Mouse (Mus musculus): ENCODE results near the gene Ralgapa2. TPM values are rescaled to one million over a fixed set of nuclear protein-coding genes. Genes with fewer than 3 reads are reported as not detected.

Gene Ralgapa2
- total and polyA plus RNA-seq, 3 experiments: 5.6 to 10.3 (median 8.9) TPM

- Histone ChIP-seq H3K4me2 (ENCODE audit: insufficient read depth, low read depth, poor library complexity, severe bottlenecking) (no peak overlapping the region; the same call in 1 of the 2 replicates), H3K36me3 (replicated peaks in 1 of 2; ENCODE audit: control insufficient read depth in 1 of 2, insufficient read depth in 1 of 2, low read length in 1 of 2) (peaks cover 2 to 26% of the 10 kb centered on the region in 2 experiments), H3K4me1 (ENCODE audit: control insufficient read depth in 1 of 2, insufficient read depth in 2 of 2) (peaks cover 3 to 46% of the 10 kb centered on the region in 2 experiments), H3K27ac (ENCODE audit: insufficient read depth, low read depth) (no peak overlapping the region), H3K27me3 (replicated peaks) (no peaks in the 10 kb centered on the region), H3K9ac (ENCODE audit: insufficient read depth, low read depth) (no peak overlapping the region), H3K4me3 (replicated peaks in 1 of 3; ENCODE audit: low read depth in 2 of 3, low read length in 2 of 3, poor library complexity in 1 of 3) (no peak overlapping the region), H3K79me2 (replicated peaks; ENCODE audit: control insufficient read depth, extremely low read depth, insufficient read depth, poor library complexity, severe bottlenecking) (no peaks in the 10 kb centered on the region), H3K9me3 (replicated peaks; ENCODE audit: low read length) (no peaks in the 10 kb centered on the region)
- TF ChIP-seq ELF1 (IDR thresholded peaks at IDR 0.05; ENCODE audit: low read depth, low read length) (no peak), EP300 (IDR thresholded peaks at IDR 0.05; ENCODE audit: low read length) (peak; percentile 36; the same call in 1 of the 2 replicates), USF2 (conservative IDR thresholded peaks at IDR 0.05; ENCODE audit: low read depth, low read length) (no peak), TBP (conservative IDR thresholded peaks at IDR 0.05; ENCODE audit: low read depth, low read length) (no peak), JUN (IDR thresholded peaks at IDR 0.05; ENCODE audit: insufficient read depth, low read depth, low read length) (no peak), CHD2 (IDR thresholded peaks at IDR 0.05; ENCODE audit: low read length) (no peak)
- in situ Hi-C loops (cut with MboI; ENCODE audit: low pct_ligation_motif_present, low pct_unique_long_range_greater_than_20kb, low sequenced_read_pairs) (no loop called here), dilution Hi-C loops (cut with MboI; ENCODE audit: extremely low pct_ligation_motif_present, extremely low pct_unique_long_range_greater_than_20kb, low sequenced_read_pairs) (no loop called here)
- DNase-seq (ENCODE audit: extremely low read depth): no peak
Observed at GRCm38 (mm10) chr2:146322770-146323169, 189.4 kb downstream of the Ralgapa2 start.

- peaks cover 2 to 21% of the 10 kb centered on the region in 2 experiments for H3K36me3 ChIP-seq (replicated peaks in 1 of 2; ENCODE audit: control insufficient read depth in 1 of 2, insufficient read depth in 1 of 2, low read length in 1 of 2)
- no peak overlapping the region for H3K9ac ChIP-seq (ENCODE audit: insufficient read depth, low read depth)
- in situ Hi-C loops (cut with MboI; ENCODE audit: low pct_ligation_motif_present, low pct_unique_long_range_greater_than_20kb, low sequenced_read_pairs): no loop called here
- no peak overlapping the region for H3K27ac ChIP-seq (ENCODE audit: insufficient read depth, low read depth)
- no peaks in the 10 kb centered on the region for H3K27me3 ChIP-seq (replicated peaks)
- dilution Hi-C loops (cut with MboI; ENCODE audit: extremely low pct_ligation_motif_present, extremely low pct_unique_long_range_greater_than_20kb, low sequenced_read_pairs): no loop called here
- no peak for TF ChIP-seq IRF4 (IDR thresholded peaks at IDR 0.05; ENCODE audit: low read depth, low read length)
- H3K79me2 ChIP-seq (replicated peaks; ENCODE audit: control insufficient read depth, extremely low read depth, insufficient read depth, poor library complexity, severe bottlenecking): no peaks in the 10 kb centered on the region
- no peaks in the 10 kb centered on the region for H3K9me3 ChIP-seq (replicated peaks; ENCODE audit: low read length)
- DNase-seq (ENCODE audit: extremely low read depth): no peak
- no peak overlapping the region for H3K4me2 ChIP-seq (ENCODE audit: insufficient read depth, low read depth, poor library complexity, severe bottlenecking)
- H3K4me1 ChIP-seq (ENCODE audit: control insufficient read depth in 1 of 2, insufficient read depth in 2 of 2): peaks cover 3 to 46% of the 10 kb centered on the region in 2 experiments
- H3K4me3 ChIP-seq (replicated peaks in 1 of 3; ENCODE audit: low read depth in 2 of 3, low read length in 2 of 3, poor library complexity in 1 of 3): no peak overlapping the region
Observed at GRCm38 (mm10) chr2:146322019-146322418, 190.1 kb downstream of the Ralgapa2 start.

GRCm38 (mm10) chr2:146320666-146321065 lies 191.5 kb downstream of the Ralgapa2 start:
- in situ Hi-C loops (cut with MboI; ENCODE audit: low pct_ligation_motif_present, low pct_unique_long_range_greater_than_20kb, low sequenced_read_pairs) (no loop called here), dilution Hi-C loops (cut with MboI; ENCODE audit: extremely low pct_ligation_motif_present, extremely low pct_unique_long_range_greater_than_20kb, low sequenced_read_pairs) (no loop called here)
- TF ChIP-seq USF2 (conservative IDR thresholded peaks at IDR 0.05; ENCODE audit: low read depth, low read length) (no peak), RCOR1 (conservative IDR thresholded peaks at IDR 0.05; ENCODE audit: low read depth, low read length) (no peak), POLR2A (IDR thresholded peaks at IDR 0.05; ENCODE audit: low read depth, low read length) (no peak), UBTF (IDR thresholded peaks at IDR 0.05; ENCODE audit: low read depth, low read length) (no peak), GABPA (IDR thresholded peaks at IDR 0.05; ENCODE audit: insufficient replicate concordance, low read depth, low read length) (no peak), MAX (IDR thresholded peaks at IDR 0.05; ENCODE audit: low read length) (no peak), BHLHE40 (IDR thresholded peaks at IDR 0.05; ENCODE audit: low read depth, low read length) (no peak), MAFK (IDR thresholded peaks at IDR 0.05; ENCODE audit: insufficient replicate concordance, low read length) (no peak), ETS1 (conservative IDR thresholded peaks at IDR 0.05; ENCODE audit: low read depth, low read length) (no peak), POLR2AphosphoS2 (IDR thresholded peaks at IDR 0.05; ENCODE audit: low read depth, low read length) (no peak), RAD21 (IDR thresholded peaks at IDR 0.05; ENCODE audit: low read depth, low read length) (no peak), SIN3A (IDR thresholded peaks at IDR 0.05; ENCODE audit: low read length) (no peak), ZMIZ1 (IDR thresholded peaks at IDR 0.05; ENCODE audit: low read depth, low read length) (no peak), SMC3 (IDR thresholded peaks at IDR 0.05; ENCODE audit: low read depth, low read length) (no peak), JUN (IDR thresholded peaks at IDR 0.05; ENCODE audit: insufficient read depth, low read depth, low read length) (no peak), NRF1 (IDR thresholded peaks at IDR 0.05; ENCODE audit: low read depth, low read length) (no peak)
- peaks cover 2 to 24% of the 10 kb centered on the region in 2 experiments for H3K36me3 ChIP-seq (replicated peaks in 1 of 2; ENCODE audit: control insufficient read depth in 1 of 2, insufficient read depth in 1 of 2, low read length in 1 of 2)
- H3K4me2 ChIP-seq (ENCODE audit: insufficient read depth, low read depth, poor library complexity, severe bottlenecking): no peak overlapping the region
- no peak overlapping the region for H3K4me3 ChIP-seq (replicated peaks in 1 of 3; ENCODE audit: low read depth in 2 of 3, low read length in 2 of 3, poor library complexity in 1 of 3)
- H3K79me2 ChIP-seq (replicated peaks; ENCODE audit: control insufficient read depth, extremely low read depth, insufficient read depth, poor library complexity, severe bottlenecking): no peaks in the 10 kb centered on the region
- peaks cover 3 to 46% of the 10 kb centered on the region in 2 experiments for H3K4me1 ChIP-seq (ENCODE audit: control insufficient read depth in 1 of 2, insufficient read depth in 2 of 2)
- no peak overlapping the region for H3K27ac ChIP-seq (ENCODE audit: insufficient read depth, low read depth)
- H3K9ac ChIP-seq (ENCODE audit: insufficient read depth, low read depth): no peak overlapping the region
- H3K27me3 ChIP-seq (replicated peaks): no peaks in the 10 kb centered on the region
- no peaks in the 10 kb centered on the region for H3K9me3 ChIP-seq (replicated peaks; ENCODE audit: low read length)
- no peak for DNase-seq (ENCODE audit: extremely low read depth)
